Mouse (Mus musculus): ENCODE measurements around the gene Lgr4. TPM values are rescaled to one million over a fixed set of nuclear protein-coding genes. Genes with fewer than 3 reads are reported as not detected.

The Lgr4 gene
- polyA plus RNA-seq, 1 experiment from 2014 or later, result 39.0 TPM

DNA sequence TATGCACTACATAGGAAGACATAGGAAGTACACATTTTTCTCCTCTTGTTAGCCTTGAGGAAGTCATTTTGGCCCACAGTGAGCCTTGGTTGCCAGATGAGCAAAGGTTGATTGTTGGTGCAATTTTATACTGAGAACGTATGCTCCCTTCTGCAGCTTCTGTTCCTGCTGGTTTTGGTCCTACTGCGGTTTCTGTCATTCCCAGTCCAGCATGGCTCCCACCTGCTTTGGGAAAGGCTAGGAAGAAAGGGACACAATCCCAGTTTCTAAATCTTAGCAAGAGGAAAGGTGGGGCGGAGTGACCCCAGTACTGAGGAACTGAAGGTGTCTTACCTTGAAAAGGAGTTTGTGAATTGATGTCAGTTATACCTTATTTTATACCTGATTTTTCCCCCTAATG is 51.9 kb downstream of the Lgr4 start:
- H3K9ac ChIP-seq (replicated peaks; ENCODE audit: low read depth, low read length), result no peak overlapping the region
- H3K9me3 ChIP-seq (ENCODE audit: control insufficient read depth, low read depth, low read length), result no peaks in the 10 kb centered on the region; the same call in 1 of the 2 replicates
- H3K27me3 ChIP-seq (ENCODE audit: control insufficient read depth, insufficient read depth, low read length), result no peaks in the 10 kb centered on the region
- peaks cover 9% of the 10 kb centered on the region for H3K4me1 ChIP-seq (ENCODE audit: control insufficient read depth, insufficient read depth, low read length)
- H3K36me3 ChIP-seq (ENCODE audit: control insufficient read depth, insufficient read depth, low read length), result no peaks in the 10 kb centered on the region
- no peak overlapping the region for H3K4me3 ChIP-seq (ENCODE audit: low read depth, low read length)
- no peak for ATAC-seq (ENCODE audit: insufficient number of reproducible peaks, insufficient read depth, low FRiP score, low read depth)
- H3K4me2 ChIP-seq (replicated peaks; ENCODE audit: low read depth, low read length), result no peak overlapping the region
- WGBS, result 82% methylated on average over 3 of the region's 3 CpGs
- peak overlapping the region; percentile 39; the same call in 1 of the 2 replicates for H3K27ac ChIP-seq (ENCODE audit: low read length)

DNA sequence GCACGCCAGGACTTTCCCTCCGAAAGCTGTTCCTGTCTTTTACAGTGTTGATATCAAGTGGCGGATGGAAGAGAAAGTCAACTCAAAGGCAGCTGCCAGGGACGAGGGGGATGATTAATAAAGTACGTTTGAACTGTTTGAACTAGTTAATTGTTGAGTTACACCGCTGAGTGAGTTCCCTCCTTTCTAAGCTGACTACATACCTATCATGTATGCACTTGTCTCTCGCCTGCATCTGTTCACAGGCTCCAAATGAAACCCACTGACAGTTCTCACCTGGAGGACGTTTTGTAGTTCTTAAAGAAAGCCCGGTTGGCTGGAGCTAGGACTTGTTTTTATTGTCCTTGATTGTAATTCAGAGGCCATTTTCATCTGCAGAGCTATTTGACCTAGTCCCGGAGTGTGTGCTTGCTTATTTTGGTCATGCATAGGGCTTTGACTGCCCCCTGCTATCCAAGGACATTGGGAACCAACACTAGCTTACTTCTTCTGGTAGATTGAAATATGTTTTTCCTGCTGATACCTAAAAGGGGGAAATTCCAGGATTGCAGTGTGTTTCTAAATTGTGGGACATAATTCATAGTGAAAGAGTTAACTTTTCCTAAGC is 52.6 kb downstream of the Lgr4 start:
- Histone ChIP-seq H3K27ac (ENCODE audit: low read length) (peak overlapping the region; percentile 39; the same call in 1 of the 2 replicates), H3K27me3 (ENCODE audit: control insufficient read depth, insufficient read depth, low read length) (no peaks in the 10 kb centered on the region), H3K4me2 (replicated peaks; ENCODE audit: low read depth, low read length) (no peak overlapping the region), H3K4me1 (ENCODE audit: control insufficient read depth, insufficient read depth, low read length) (peaks cover 9% of the 10 kb centered on the region), H3K36me3 (ENCODE audit: control insufficient read depth, insufficient read depth, low read length) (no peaks in the 10 kb centered on the region), H3K9ac (replicated peaks; ENCODE audit: low read depth, low read length) (no peak overlapping the region), H3K9me3 (ENCODE audit: control insufficient read depth, low read depth, low read length) (no peaks in the 10 kb centered on the region; the same call in 1 of the 2 replicates), H3K4me3 (ENCODE audit: low read depth, low read length) (no peak overlapping the region)
- 35% methylated on average over 10 of the region's 10 CpGs for WGBS
- no peak for ATAC-seq (ENCODE audit: insufficient number of reproducible peaks, insufficient read depth, low FRiP score, low read depth)

DNA sequence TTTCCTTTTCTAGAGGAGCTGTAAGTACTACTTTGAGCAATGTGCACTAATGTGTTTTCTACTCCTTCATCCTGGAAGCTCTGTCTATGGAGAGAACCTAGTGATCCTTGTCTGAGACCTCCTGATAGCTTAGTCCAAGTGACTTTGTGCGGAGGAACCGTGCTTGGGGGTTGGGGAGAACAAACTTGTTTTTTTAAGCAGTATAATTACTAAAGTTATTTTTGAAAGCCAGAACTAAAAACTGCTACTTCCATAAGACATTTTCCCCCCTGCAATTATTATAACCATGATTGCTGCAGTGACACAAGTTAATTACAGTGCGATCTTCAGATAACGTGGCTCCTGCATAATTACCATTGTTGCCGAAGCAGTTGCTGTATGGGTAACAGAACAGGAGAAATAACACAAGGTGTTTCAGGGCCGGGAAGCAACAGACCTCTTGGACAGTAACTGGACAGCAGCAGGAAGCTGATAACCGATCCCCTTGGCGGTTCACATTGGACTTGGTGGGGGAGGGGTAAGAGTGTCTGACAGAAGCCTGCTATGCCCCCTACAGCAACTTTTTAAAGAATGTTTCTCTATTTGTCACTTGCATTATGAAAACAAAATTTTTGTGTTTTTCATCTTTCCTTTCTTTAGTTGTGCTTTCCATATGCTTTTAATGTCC is 53.4 kb downstream of the Lgr4 start:
- no peak for ATAC-seq (ENCODE audit: insufficient number of reproducible peaks, insufficient read depth, low FRiP score, low read depth)
- Histone ChIP-seq H3K4me2 (replicated peaks; ENCODE audit: low read depth, low read length) (no peak overlapping the region), H3K4me3 (ENCODE audit: low read depth, low read length) (no peak overlapping the region), H3K4me1 (ENCODE audit: control insufficient read depth, insufficient read depth, low read length) (peaks cover 6% of the 10 kb centered on the region), H3K27me3 (ENCODE audit: control insufficient read depth, insufficient read depth, low read length) (no peaks in the 10 kb centered on the region), H3K36me3 (ENCODE audit: control insufficient read depth, insufficient read depth, low read length) (no peaks in the 10 kb centered on the region), H3K9ac (replicated peaks; ENCODE audit: low read depth, low read length) (no peak overlapping the region), H3K27ac (ENCODE audit: low read length) (no peak overlapping the region), H3K9me3 (ENCODE audit: control insufficient read depth, low read depth, low read length) (no peaks in the 10 kb centered on the region; the same call in 1 of the 2 replicates)
- 65% methylated on average over 8 of the region's 8 CpGs for WGBS

DNA sequence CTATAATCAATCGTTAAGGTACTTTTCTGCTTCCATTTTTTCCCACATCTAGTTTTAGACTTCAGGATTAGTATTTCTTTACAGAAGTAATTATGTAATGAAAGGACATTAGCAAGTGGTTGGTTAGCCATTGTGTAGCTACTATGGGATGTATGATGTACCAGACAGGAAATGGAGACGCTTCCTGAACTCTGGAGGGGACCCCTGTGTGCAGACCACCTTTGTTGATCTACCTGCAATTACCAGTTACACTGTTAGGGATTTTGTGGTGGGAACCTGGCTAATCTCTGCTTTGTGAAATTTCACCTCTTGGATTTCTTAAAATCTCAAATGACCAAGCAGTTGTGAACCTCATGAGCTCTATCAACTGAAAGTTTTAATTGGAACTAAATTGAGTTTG is 54.9 kb downstream of the Lgr4 start:
- Histone ChIP-seq H3K36me3 (ENCODE audit: control insufficient read depth, insufficient read depth, low read length) (no peaks in the 10 kb centered on the region), H3K27ac (ENCODE audit: low read length) (no peak overlapping the region), H3K27me3 (ENCODE audit: control insufficient read depth, insufficient read depth, low read length) (no peaks in the 10 kb centered on the region), H3K9ac (replicated peaks; ENCODE audit: low read depth, low read length) (no peak overlapping the region), H3K4me1 (ENCODE audit: control insufficient read depth, insufficient read depth, low read length) (peaks cover 5% of the 10 kb centered on the region), H3K4me2 (replicated peaks; ENCODE audit: low read depth, low read length) (no peak overlapping the region), H3K9me3 (ENCODE audit: control insufficient read depth, low read depth, low read length) (no peaks in the 10 kb centered on the region), H3K4me3 (ENCODE audit: low read depth, low read length) (no peak overlapping the region)
- 94% methylated on average over 2 of the region's 2 CpGs for WGBS
- no peak for ATAC-seq (ENCODE audit: insufficient number of reproducible peaks, insufficient read depth, low FRiP score, low read depth)

DNA sequence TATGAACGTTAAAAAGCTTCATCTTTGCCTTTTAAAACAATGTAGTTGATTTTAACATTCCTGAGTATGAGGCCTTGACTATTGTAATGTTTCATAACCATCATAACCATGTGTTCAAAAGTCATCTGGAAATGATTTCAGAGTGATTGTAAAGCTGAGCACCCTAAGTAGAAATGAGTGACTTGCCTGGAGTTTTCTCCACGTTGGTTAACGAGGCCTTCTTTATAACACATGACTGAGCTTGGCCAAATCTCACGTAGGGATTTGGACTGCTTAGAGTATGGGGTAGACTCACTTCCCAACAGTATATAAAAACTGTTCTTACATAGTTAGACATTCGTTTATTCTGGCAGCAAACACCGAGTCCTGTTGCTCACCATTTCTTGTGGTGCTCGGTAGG is 55.5 kb downstream of the Lgr4 start:
- 76% methylated on average over 7 of the region's 7 CpGs for WGBS
- ATAC-seq (ENCODE audit: insufficient number of reproducible peaks, insufficient read depth, low FRiP score, low read depth), result no peak
- H3K9ac ChIP-seq (replicated peaks; ENCODE audit: low read depth, low read length), result no peak overlapping the region
- H3K27me3 ChIP-seq (ENCODE audit: control insufficient read depth, insufficient read depth, low read length), result no peaks in the 10 kb centered on the region
- no peak overlapping the region for H3K4me3 ChIP-seq (ENCODE audit: low read depth, low read length)
- no peak overlapping the region for H3K27ac ChIP-seq (ENCODE audit: low read length)
- no peak overlapping the region for H3K4me2 ChIP-seq (replicated peaks; ENCODE audit: low read depth, low read length)
- no peaks in the 10 kb centered on the region for H3K9me3 ChIP-seq (ENCODE audit: control insufficient read depth, low read depth, low read length)
- no peaks in the 10 kb centered on the region for H3K36me3 ChIP-seq (ENCODE audit: control insufficient read depth, insufficient read depth, low read length)
- peaks cover 5% of the 10 kb centered on the region for H3K4me1 ChIP-seq (ENCODE audit: control insufficient read depth, insufficient read depth, low read length)

DNA sequence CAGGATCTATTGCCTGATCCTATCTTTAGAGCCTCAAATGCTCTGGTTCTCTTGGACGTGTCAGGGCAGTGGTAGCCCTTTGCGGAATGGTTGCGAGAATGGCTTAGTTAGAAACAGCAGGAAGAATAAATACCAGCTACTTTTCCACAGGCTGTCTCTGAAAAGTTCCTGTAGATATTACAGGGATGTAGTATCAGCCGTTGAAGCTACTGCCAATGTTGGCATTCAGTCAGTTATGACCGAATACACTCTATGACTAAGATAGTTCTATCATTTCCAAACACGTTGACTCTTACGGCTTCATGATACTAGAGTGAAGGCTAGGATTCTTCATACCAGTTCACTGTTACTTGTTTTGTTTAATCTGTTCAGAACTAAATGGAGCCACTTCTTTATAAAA is 57.4 kb downstream of the Lgr4 start:
- H3K27me3 ChIP-seq (ENCODE audit: control insufficient read depth, insufficient read depth, low read length), result no peaks in the 10 kb centered on the region
- H3K4me3 ChIP-seq (ENCODE audit: low read depth, low read length), result no peak overlapping the region
- H3K9me3 ChIP-seq (ENCODE audit: control insufficient read depth, low read depth, low read length), result no peaks in the 10 kb centered on the region
- 0 out of 2 replicates have a peak, but pooled peaks cover under 1% of the 10 kb centered on the region for H3K4me1 ChIP-seq (ENCODE audit: control insufficient read depth, insufficient read depth, low read length)
- H3K36me3 ChIP-seq (ENCODE audit: control insufficient read depth, insufficient read depth, low read length), result no peaks in the 10 kb centered on the region
- H3K4me2 ChIP-seq (replicated peaks; ENCODE audit: low read depth, low read length), result no peak overlapping the region
- H3K9ac ChIP-seq (replicated peaks; ENCODE audit: low read depth, low read length), result no peak overlapping the region
- WGBS, result 94% methylated on average over 7 of the region's 7 CpGs
- no peak for ATAC-seq (ENCODE audit: insufficient number of reproducible peaks, insufficient read depth, low FRiP score, low read depth)
- no peak overlapping the region for H3K27ac ChIP-seq (ENCODE audit: low read length)

DNA sequence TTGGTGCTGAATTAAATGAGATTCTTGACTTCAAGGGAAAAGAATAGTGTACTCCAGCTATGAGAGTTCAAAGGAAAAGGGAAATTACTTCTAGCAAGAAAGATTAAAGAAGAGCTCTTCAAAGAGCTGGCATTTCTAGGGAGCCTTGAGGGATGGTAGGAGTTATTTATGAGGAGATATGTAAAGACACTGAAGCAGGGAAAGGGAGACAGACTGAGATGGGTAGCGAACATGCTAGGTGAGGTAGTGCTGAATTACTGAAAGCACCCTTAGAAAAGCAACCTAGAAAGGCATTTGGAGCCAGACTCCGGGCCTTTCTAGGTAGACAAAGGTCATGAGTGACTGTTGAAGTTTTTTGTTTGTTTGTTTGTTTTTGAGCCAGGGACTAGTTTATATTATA is 58.7 kb downstream of the Lgr4 start:
- WGBS, result 88% methylated on average over 2 of the region's 2 CpGs
- H3K36me3 ChIP-seq (ENCODE audit: control insufficient read depth, insufficient read depth, low read length), result no peaks in the 10 kb centered on the region
- no peak overlapping the region for H3K4me3 ChIP-seq (ENCODE audit: low read depth, low read length)
- H3K4me1 ChIP-seq (ENCODE audit: control insufficient read depth, insufficient read depth, low read length), result no peaks in the 10 kb centered on the region
- no peak for ATAC-seq (ENCODE audit: insufficient number of reproducible peaks, insufficient read depth, low FRiP score, low read depth)
- no peaks in the 10 kb centered on the region for H3K9me3 ChIP-seq (ENCODE audit: control insufficient read depth, low read depth, low read length)
- H3K9ac ChIP-seq (replicated peaks; ENCODE audit: low read depth, low read length), result no peak overlapping the region
- no peak overlapping the region for H3K27ac ChIP-seq (ENCODE audit: low read length)
- no peaks in the 10 kb centered on the region for H3K27me3 ChIP-seq (ENCODE audit: control insufficient read depth, insufficient read depth, low read length)
- no peak overlapping the region for H3K4me2 ChIP-seq (replicated peaks; ENCODE audit: low read depth, low read length)

DNA sequence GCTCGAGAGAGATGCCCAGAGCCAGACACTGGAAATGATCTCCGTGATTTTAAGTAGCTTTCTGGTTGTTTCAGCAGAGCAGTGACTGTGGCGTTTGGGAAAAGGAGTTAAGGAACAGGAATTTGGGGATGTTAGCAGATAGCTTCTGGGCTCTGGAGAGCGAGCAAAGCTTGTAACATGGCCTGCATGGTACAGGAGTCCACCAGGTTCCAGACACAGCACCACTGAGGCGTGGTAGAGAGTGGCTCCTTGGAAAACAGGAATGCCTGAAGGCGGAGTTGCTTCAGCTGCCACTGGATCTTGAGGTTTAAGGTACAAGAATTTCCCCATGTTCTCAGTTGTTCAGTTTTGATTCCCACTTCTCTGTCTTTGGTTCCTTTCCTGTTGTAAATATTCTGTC is 59.9 kb downstream of the Lgr4 start:
- no peaks in the 10 kb centered on the region for H3K9me3 ChIP-seq (ENCODE audit: control insufficient read depth, low read depth, low read length)
- H3K9ac ChIP-seq (replicated peaks; ENCODE audit: low read depth, low read length), result no peak overlapping the region
- no peaks in the 10 kb centered on the region for H3K4me1 ChIP-seq (ENCODE audit: control insufficient read depth, insufficient read depth, low read length)
- H3K4me3 ChIP-seq (ENCODE audit: low read depth, low read length), result no peak overlapping the region
- no peaks in the 10 kb centered on the region for H3K27me3 ChIP-seq (ENCODE audit: control insufficient read depth, insufficient read depth, low read length)
- ATAC-seq (ENCODE audit: insufficient number of reproducible peaks, insufficient read depth, low FRiP score, low read depth), result no peak
- H3K4me2 ChIP-seq (replicated peaks; ENCODE audit: low read depth, low read length), result no peak overlapping the region
- no peak overlapping the region for H3K27ac ChIP-seq (ENCODE audit: low read length)
- 93% methylated on average over 6 of the region's 6 CpGs for WGBS
- no peaks in the 10 kb centered on the region for H3K36me3 ChIP-seq (ENCODE audit: control insufficient read depth, insufficient read depth, low read length)

DNA sequence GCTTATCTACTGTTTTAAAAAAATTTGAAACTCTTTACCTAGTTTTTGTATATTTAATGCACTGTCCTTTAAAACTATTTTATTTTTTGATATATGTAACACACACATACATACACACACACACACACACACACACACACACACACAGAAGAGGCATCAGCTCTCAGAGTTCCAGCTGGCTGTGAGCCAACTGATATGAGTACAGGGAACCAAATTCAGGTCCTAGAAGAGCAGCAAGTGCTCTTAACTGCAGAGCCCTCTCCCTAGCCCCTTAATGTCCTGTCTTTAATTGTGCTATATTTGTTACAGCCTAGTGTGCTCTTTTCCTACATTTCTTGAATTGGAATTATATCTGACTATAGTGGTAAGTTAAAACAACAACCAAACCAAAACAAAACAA is 61.8 kb downstream of the Lgr4 start:
- H3K9me3 ChIP-seq (ENCODE audit: control insufficient read depth, low read depth, low read length), result no peaks in the 10 kb centered on the region
- H3K36me3 ChIP-seq (ENCODE audit: control insufficient read depth, insufficient read depth, low read length), result no peaks in the 10 kb centered on the region
- H3K9ac ChIP-seq (replicated peaks; ENCODE audit: low read depth, low read length), result no peak overlapping the region
- no peaks in the 10 kb centered on the region for H3K4me1 ChIP-seq (ENCODE audit: control insufficient read depth, insufficient read depth, low read length)
- H3K27ac ChIP-seq (ENCODE audit: low read length), result no peak overlapping the region
- no peaks in the 10 kb centered on the region for H3K27me3 ChIP-seq (ENCODE audit: control insufficient read depth, insufficient read depth, low read length)
- no peak overlapping the region for H3K4me3 ChIP-seq (ENCODE audit: low read depth, low read length)
- no peak for ATAC-seq (ENCODE audit: insufficient number of reproducible peaks, insufficient read depth, low FRiP score, low read depth)
- H3K4me2 ChIP-seq (replicated peaks; ENCODE audit: low read depth, low read length), result no peak overlapping the region

Measured in stomach, embryonic 14.5 days (tissue).